Mouse (Mus musculus) liver, embryonic 14.5 days (tissue): ENCODE measurements around the gene Phyhipl. TPM values are rescaled to one million over a fixed set of nuclear protein-coding genes. Genes with fewer than 3 reads are reported as not detected.

ENCODE experiments used
- ATAC-seq: fragments of 200-750 bp; cut with Nextera tagmentation; 2 replicates; pipeline ENCODE4 v1.8.0; 2017; ENCODE audit warnings: moderate number of reproducible peaks, mild to moderate bottlenecking, moderate library complexity; ENCODE audit not compliant: insufficient read depth
- DNase-seq, 3 experiments: peaks; one replicate each; pipeline ENCODE4 v3.0.0-alpha.2; 2012 to 2013; ENCODE audit warnings: low read depth in 3 of 3, low spot score in 3 of 3
- H3K27ac ChIP-seq: fragments of 300-500 bp; sonication (generic); 2 replicates; pipeline ENCODE4 v1.5.1; 2014; ENCODE audit warnings: moderate library complexity, mild to moderate bottlenecking, control low read depth, inconsistent platforms
- H3K27me3 ChIP-seq: fragments of 300-500 bp; sonication (generic); 2 replicates; pipeline ENCODE4 v1.6.1; 2014; ENCODE audit warnings: mild to moderate bottlenecking, low read length, moderate library complexity; ENCODE audit not compliant: control insufficient read depth, insufficient read depth
- H3K36me3 ChIP-seq: fragments of 300-500 bp; sonication (generic); replicated peaks from 2 replicates; pipeline ENCODE4 v1.6.1; 2014; ENCODE audit warnings: low read depth; ENCODE audit not compliant: control insufficient read depth, insufficient read depth
- H3K4me1 ChIP-seq, 2 experiments: fragments of 200-500 bp in 1 of 2; fragments of 300-500 bp in 1 of 2; sonication (generic) in 1 of 2; replicated peaks; 2 replicates each; pipeline ENCODE4 v1.6.1; 2012 to 2014; ENCODE audit warnings: antibody characterized with exemption in 1 of 2, inconsistent platforms in 1 of 2, low read length in 1 of 2; ENCODE audit not compliant: control insufficient read depth in 2 of 2, insufficient read depth in 2 of 2
- H3K4me2 ChIP-seq: fragments of 300-500 bp; sonication (generic); 2 replicates; pipeline ENCODE4 v1.6.1; 2014; ENCODE audit warnings: low read depth, mild to moderate bottlenecking, control low read depth, moderate library complexity
- H3K4me3 ChIP-seq, 2 experiments: fragments of 200-500 bp in 1 of 2; fragments of 300-500 bp in 1 of 2; sonication (generic) in 1 of 2; 2 replicates each; pipeline ENCODE4 v1.5.1; 2012 to 2014; ENCODE audit warnings: low read depth in 2 of 2, low read length in 2 of 2, mild to moderate bottlenecking in 2 of 2, control low read depth in 1 of 2, inconsistent platforms in 1 of 2, moderate library complexity in 1 of 2; ENCODE audit not compliant: insufficient read depth in 1 of 2
- H3K9ac ChIP-seq: fragments of 300-500 bp; sonication (generic); replicated peaks from 2 replicates; pipeline ENCODE4 v1.6.1; 2014; ENCODE audit warnings: mild to moderate bottlenecking, control low read depth, moderate library complexity
- H3K9me3 ChIP-seq: fragments of 300-500 bp; sonication (generic); 2 replicates; pipeline ENCODE4 v1.6.1; 2016; ENCODE audit warnings: low read length, mixed read lengths; ENCODE audit not compliant: control insufficient read depth
- CTCF ChIP-seq: IDR thresholded peaks from 2 replicates; pipeline ENCODE4 v1.5.1; 2016; ENCODE audit warnings: antibody characterized with exemption, low read depth, control low read depth
- EP300 ChIP-seq: IDR thresholded peaks from 2 replicates; pipeline ENCODE4 v1.6.1; 2016; ENCODE audit warnings: antibody characterized with exemption, low read depth
- WGBS: fragments of 180-500 bp; shearing (Covaris S2); extraction: QIAGEN DNeasy Blood & Tissue Kit; methylation state at CpG from one replicate; pipeline ENCODE4 v1.1.7; 2014; ENCODE audit not compliant: insufficient replicate concordance; 5-methylcytosine and 5-hydroxymethylcytosine counted together
- polyA plus RNA-seq, 2 experiments: library from polyadenylated mRNA; depleted of rRNA in 1 of 2; stranded (reverse) in 1 of 2; unstranded in 1 of 2; fragments of >200 nt; fragmentation: Nextera tagmentation in 1 of 2; extraction: Ambion mirVana in 1 of 2; gene quantifications; 2 replicates each; pipeline versions ENCODE4 v1.2.1 to v1.2.3; 2012 to 2014

Phyhipl gene
- polyA plus RNA-seq, 2 experiments: 0.01 to 0.08 TPM

DNA sequence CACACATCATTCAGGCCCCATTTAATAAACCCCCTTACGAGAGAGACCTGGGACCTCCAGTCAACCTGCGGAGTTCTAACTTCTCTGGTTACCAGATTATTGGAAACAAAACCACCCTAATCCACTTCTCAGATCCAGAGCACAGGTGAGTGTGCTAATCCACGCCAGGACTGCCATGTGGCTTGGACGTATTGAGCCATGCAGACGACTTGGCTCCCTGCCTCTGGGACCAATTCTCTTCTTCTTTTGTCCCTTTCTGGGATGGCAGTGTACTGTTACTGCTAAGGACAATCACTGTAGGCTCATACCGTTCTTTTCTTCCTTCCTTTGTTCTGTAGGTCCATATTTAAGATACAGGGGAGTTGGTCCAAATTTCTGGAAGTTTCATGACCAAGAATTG, 112.9 kb downstream of the Phyhipl start:
- WGBS: 59% methylated on average over 6 of the region's 6 CpGs
- TF ChIP-seq EP300 (no peak), CTCF (no peak)
- no peak for DNase-seq

GRCm38 (mm10) chr10:70540456-70541195, 115.1 kb downstream of the Phyhipl start:
- no peaks in the 10 kb centered on the region for H3K27me3 ChIP-seq
- DNase-seq (no peak), ATAC-seq (no peak)
- no peak for TF ChIP-seq CTCF
- TF ChIP-seq EP300: no peak
- H3K9me3 ChIP-seq: no peaks in the 10 kb centered on the region
- no peak overlapping the region for H3K4me3 ChIP-seq
- H3K36me3 ChIP-seq: no peaks in the 10 kb centered on the region
- no peak overlapping the region for H3K27ac ChIP-seq
- 62% methylated on average over 9 of the region's 9 CpGs for WGBS
- H3K9ac ChIP-seq: no peak overlapping the region
- H3K4me2 ChIP-seq: no peak overlapping the region
- H3K4me1 ChIP-seq: no peaks in the 10 kb centered on the region

More for the DNA sequence above, 112.9 kb downstream of the Phyhipl start:
- H3K4me2 ChIP-seq: no peak overlapping the region
- H3K27ac ChIP-seq: no peak overlapping the region
- no peak overlapping the region for H3K4me3 ChIP-seq
- H3K4me1 ChIP-seq: no peaks in the 10 kb centered on the region
- H3K36me3 ChIP-seq: no peaks in the 10 kb centered on the region
- H3K9ac ChIP-seq: no peak overlapping the region
- no peaks in the 10 kb centered on the region for H3K27me3 ChIP-seq
- H3K9me3 ChIP-seq: no peaks in the 10 kb centered on the region
- no peak for ATAC-seq

- H3K4me1 ChIP-seq: no peaks in the 10 kb centered on the region
- no peak overlapping the region for H3K4me3 ChIP-seq
- H3K4me2 ChIP-seq: no peak overlapping the region
- DNase-seq: no peak
- H3K36me3 ChIP-seq: no peaks in the 10 kb centered on the region
- WGBS: 75% methylated on average over 9 of the region's 9 CpGs
- ATAC-seq: no peak
- H3K27me3 ChIP-seq: no peaks in the 10 kb centered on the region
- TF ChIP-seq EP300: no peak
- no peak for TF ChIP-seq CTCF
- H3K27ac ChIP-seq: no peak overlapping the region
- H3K9ac ChIP-seq: no peak overlapping the region
- no peaks in the 10 kb centered on the region for H3K9me3 ChIP-seq
These were observed 116.5 kb downstream of the Phyhipl start for GRCm38 (mm10) chr10:70539251-70539650.

- Histone ChIP-seq H3K27me3 (no peaks in the 10 kb centered on the region), H3K4me2 (no peak overlapping the region), H3K36me3 (no peaks in the 10 kb centered on the region), H3K9me3 (no peaks in the 10 kb centered on the region), H3K4me1 (no peaks in the 10 kb centered on the region), H3K9ac (no peak overlapping the region), H3K27ac (no peak overlapping the region), H3K4me3 (no peak overlapping the region)
- ATAC-seq (no peak), DNase-seq (no peak)
- TF ChIP-seq CTCF (no peak), EP300 (no peak)
- 67% methylated on average over 10 of the region's 10 CpGs for WGBS
These were observed 118.1 kb downstream of the Phyhipl start for GRCm38 (mm10) chr10:70537694-70538093.

DNA sequence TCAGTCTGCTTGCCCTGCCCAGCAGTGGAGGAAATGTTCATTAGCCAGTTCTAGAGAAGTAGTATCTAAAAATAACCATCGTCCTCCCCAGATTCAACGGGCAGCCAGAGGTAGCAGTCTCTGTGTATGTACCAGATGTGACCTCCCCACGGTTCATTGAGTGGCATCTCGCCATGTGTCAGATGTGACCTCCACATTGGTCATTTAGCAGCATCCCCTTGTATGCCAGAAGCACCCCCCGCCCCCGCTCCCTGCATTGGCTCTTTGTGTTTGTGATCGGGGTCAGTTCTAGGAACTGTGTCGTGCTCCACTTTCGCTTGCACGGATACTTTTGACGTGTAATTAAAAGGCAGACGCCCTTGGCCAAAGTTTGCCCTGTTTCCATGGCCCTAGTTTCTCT, 120.4 kb downstream of the Phyhipl start:
- no peak for ATAC-seq
- Histone ChIP-seq H3K27me3 (no peaks in the 10 kb centered on the region), H3K27ac (no peak overlapping the region), H3K4me3 (no peak overlapping the region), H3K36me3 (no peaks in the 10 kb centered on the region), H3K4me1 (no peaks in the 10 kb centered on the region), H3K9me3 (no peaks in the 10 kb centered on the region), H3K9ac (no peak overlapping the region), H3K4me2 (no peak overlapping the region)
- TF ChIP-seq EP300 (no peak), CTCF (no peak)
- no peak for DNase-seq
- WGBS: 68% methylated on average over 12 of the region's 12 CpGs
